Mouse (Mus musculus) liver, postnatal 0 days (tissue): Measurements from ENCODE around the gene Snx10.

Experiments
- CTCF ChIP-seq: sonication (generic); IDR thresholded peaks from 2 replicates; pipeline ENCODE4 v1.5.1; 2016; ENCODE audit warnings: antibody characterized with exemption, low read depth
- EP300 ChIP-seq: IDR thresholded peaks from 2 replicates; pipeline ENCODE4 v1.6.1; 2016; ENCODE audit warnings: antibody characterized with exemption, low read depth, mild to moderate bottlenecking

GRCm38 (mm10) chr6:51581418-51581817 is 57.7 kb downstream of the Snx10 start:
- TF ChIP-seq CTCF, result no peak
- no peak for TF ChIP-seq EP300
